In the genomic region with DNA sequence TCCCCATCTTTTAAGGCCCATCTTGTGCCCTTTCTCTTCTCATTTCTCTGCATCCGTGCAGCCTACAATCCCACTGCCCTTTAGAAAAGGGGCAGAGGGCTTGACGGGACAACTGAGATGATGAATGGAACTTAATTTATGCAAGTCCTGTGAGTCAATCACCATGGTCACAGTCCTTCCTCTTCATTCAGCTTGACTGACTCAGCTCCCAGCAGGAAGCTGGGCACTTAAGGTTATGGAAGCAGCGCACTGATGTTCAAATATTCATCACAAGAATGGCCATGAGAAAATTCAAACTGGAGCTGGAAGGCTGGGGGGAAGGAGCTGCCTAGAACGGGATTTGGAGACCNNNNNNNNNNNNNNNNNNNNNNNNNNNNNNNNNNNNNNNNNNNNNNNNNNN, we compare ENCODE assay signal across 13 mouse cellular contexts.
A peak's percentile ranks its signal among the peaks of the same experiment; 100 is the strongest.
DNase-seq lines count a peak whose midpoint lies in the region; ATAC-seq lines count a peak whose summit lies in the region.
"Had no signal": no experiment of that assay in that cellular context is flagged by ENCODE, and none has a peak within 500 bp of the region (broad histone marks: within the 10 kb centered on the region; RNA-seq: fewer than 3 reads in every experiment).

No protein-coding gene starts in this region.

- H3K4me1 ChIP-seq in forebrain, embryonic 12.5 days: peaks cover 30% of the 10 kb centered on the region
- peaks cover 38% of the 10 kb centered on the region for H3K4me1 ChIP-seq in midbrain, embryonic 10.5 days
- H3K4me1 ChIP-seq: heart, embryonic 15.5 days had no signal

- H3K4me3 ChIP-seq in forebrain, embryonic 12.5 days (replicated peaks): no peak overlapping the region
- H3K4me3 ChIP-seq in midbrain, embryonic 10.5 days: peak overlapping the region; percentile 31
- H3K4me3 ChIP-seq: heart, embryonic 15.5 days; limb, embryonic 12.5 days had no signal

- ATAC-seq in forebrain, embryonic 12.5 days (ENCODE audit: low FRiP score): peak; percentile 70
- no peak for ATAC-seq in CD4-positive, CD25-positive, alpha-beta regulatory T cell, adult 4 months
- ATAC-seq: activated CD4-positive, CD25-positive, alpha-beta regulatory T cell, adult 4 months had no signal

- no peak overlapping the region for H3K27ac ChIP-seq in forebrain, embryonic 12.5 days
- peak overlapping the region; percentile 79 for H3K27ac ChIP-seq in midbrain, embryonic 10.5 days (replicated peaks)
- H3K27ac ChIP-seq: heart, embryonic 15.5 days; limb, embryonic 12.5 days had no signal

- H3K27me3 ChIP-seq in forebrain, embryonic 12.5 days: no peaks in the 10 kb centered on the region
- H3K27me3 ChIP-seq in midbrain, embryonic 10.5 days (ENCODE audit: low read depth, poor library complexity, severe bottlenecking): no peaks in the 10 kb centered on the region
- H3K27me3 ChIP-seq: heart, embryonic 15.5 days; limb, embryonic 12.5 days had no signal

- peak overlapping the region; percentile 27 for H3K4me2 ChIP-seq in forebrain, embryonic 12.5 days
- H3K4me2 ChIP-seq: heart, embryonic 15.5 days; limb, embryonic 12.5 days; lung, embryonic 14.5 days had no signal

- intact Hi-C loops in gastrocnemius, postnatal 14 days (cut with DNase I; ENCODE audit: low total_unique reads): no loop called here

- DNase-seq in Muller cell, postnatal 12 days (ENCODE audit: inconsistent ontology term): peak; percentile 85
- DNase-seq in cerebellum, adult 18-20 months: peak; percentile 50 to 53
- DNase-seq in midbrain, embryonic 10.5 days (ENCODE audit: low spot score): peak; percentile 57
- DNase-seq in gastrocnemius, postnatal 14 days: no peak
- no peak for DNase-seq in testis, postnatal 14 days (ENCODE audit: low spot score)
- DNase-seq in heart, postnatal 4 days: no peak
- DNase-seq: thymus, postnatal 25 days had no signal

- 7% methylated on average over 4 of the region's 4 CpGs for WGBS in forebrain, embryonic 12.5 days
- 14% methylated on average over 4 of the region's 4 CpGs for whole genome bisulfite sequencing in midbrain, embryonic 10.5 days

- H3K36me3 ChIP-seq in forebrain, embryonic 12.5 days (replicated peaks): no peaks in the 10 kb centered on the region
- no peaks in the 10 kb centered on the region for H3K36me3 ChIP-seq in midbrain, embryonic 10.5 days
- H3K36me3 ChIP-seq: heart, embryonic 15.5 days; limb, embryonic 12.5 days had no signal

- H3K9me3 ChIP-seq in forebrain, embryonic 12.5 days: no peaks in the 10 kb centered on the region
- H3K9me3 ChIP-seq in midbrain, embryonic 10.5 days (replicated peaks): no peaks in the 10 kb centered on the region
- H3K9me3 ChIP-seq: heart, embryonic 15.5 days; limb, embryonic 12.5 days had no signal

- H3K9ac ChIP-seq in forebrain, embryonic 12.5 days: no peak overlapping the region
- H3K9ac ChIP-seq: heart, embryonic 15.5 days; limb, embryonic 12.5 days; lung, embryonic 14.5 days had no signal

Comparison
In these comparisons a context has a peak if more than half of its experiments do, and no peak if none do; other contexts are left out.
1. DNase-seq: peak in Muller cell, postnatal 12 days (single experiment), cerebellum, adult 18-20 months (2 of 2) and midbrain, embryonic 10.5 days (single experiment); none in gastrocnemius, postnatal 14 days (single experiment), testis, postnatal 14 days (single experiment) and heart, postnatal 4 days (single experiment).